Mouse (Mus musculus) spleen, postnatal 10 days (tissue): ENCODE measurements around the gene Ect2.

ENCODE experiments used
- DNase-seq, 2 experiments: peaks; one replicate each; pipeline ENCODE4 v3.0.0; 2021 to 2022; ENCODE audit warnings: low spot score in 2 of 2

Gene Ect2

GRCm38 (mm10) chr3:27158910-27159309 is 5.2 kb upstream of the Ect2 start:
- DNase-seq, result no peak

DNA sequence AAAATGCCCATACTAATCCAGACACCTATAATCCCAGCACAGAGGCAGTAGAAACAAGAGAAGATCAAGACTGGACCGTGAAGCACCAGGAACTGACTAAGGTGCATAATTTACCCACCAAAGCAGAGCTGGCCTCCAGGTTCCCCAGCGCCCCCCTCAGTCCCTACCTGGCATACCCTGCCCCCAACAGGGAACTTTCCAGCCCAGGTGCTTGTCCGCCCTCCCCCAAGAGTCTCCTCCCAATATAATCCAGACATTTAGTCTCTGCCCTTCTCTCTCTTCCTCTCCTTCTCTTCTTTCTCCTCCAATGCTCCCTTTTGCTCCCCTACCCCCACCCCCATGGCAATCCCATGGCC is 2.9 kb upstream of the Ect2 start:
- DNase-seq, result no peak

GRCm38 (mm10) chr3:27155856-27156593 is 2.3 kb upstream of the Ect2 start:
- DNase-seq, result no peak

GRCm38 (mm10) chr3:27155051-27155855 is 1.6 kb upstream of the Ect2 start:
- no peak for DNase-seq

DNA sequence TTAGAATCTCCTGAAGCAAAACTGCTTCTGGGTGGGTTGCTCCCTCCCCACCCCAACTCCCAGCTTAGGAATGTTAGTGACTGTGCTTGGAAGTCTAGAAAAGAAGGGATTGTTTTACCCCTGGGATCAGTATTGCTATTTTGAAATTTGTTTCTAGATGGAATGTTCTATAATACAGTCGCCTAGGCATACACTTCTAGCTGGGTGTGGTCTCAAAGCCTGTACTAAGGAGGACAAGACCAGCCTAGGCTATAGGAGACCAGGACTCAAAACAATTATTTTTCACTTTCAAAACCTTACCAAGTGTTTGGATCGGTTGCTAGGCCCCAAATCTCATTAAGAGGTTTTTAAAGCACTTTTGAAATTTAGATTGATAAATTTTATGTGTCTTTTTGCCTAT is 602 bp upstream of the Ect2 start:
- no peak for DNase-seq

DNA sequence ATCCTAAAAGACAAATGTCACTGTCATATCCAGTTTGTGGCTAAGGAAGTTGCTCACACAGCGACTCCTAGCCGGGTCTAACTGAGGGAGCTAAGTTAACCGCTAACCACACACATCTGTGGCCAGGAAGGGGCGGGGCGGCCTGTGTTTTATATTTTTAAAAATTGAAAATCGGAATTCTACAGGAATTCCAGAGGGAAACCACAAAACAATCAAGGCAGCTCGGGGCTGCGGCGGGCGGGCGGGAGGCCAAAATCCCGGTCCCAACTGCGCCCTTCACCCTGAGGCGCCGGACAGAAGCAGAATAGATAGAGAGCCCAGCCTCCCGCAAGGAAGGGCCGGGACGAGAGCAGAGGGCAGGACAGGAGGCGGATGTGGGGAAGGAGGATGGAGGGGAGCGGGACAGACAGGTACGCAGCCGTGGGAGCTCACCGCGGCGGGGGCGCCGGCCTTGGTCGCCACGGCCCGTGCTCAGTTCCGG is 447 bp downstream of the Ect2 start:
- DNase-seq, result peak in 1 of 2 experiments; percentile 52

GRCm38 (mm10) chr3:27145733-27146132 is 7.9 kb downstream of the Ect2 start:
- no peak for DNase-seq

DNA sequence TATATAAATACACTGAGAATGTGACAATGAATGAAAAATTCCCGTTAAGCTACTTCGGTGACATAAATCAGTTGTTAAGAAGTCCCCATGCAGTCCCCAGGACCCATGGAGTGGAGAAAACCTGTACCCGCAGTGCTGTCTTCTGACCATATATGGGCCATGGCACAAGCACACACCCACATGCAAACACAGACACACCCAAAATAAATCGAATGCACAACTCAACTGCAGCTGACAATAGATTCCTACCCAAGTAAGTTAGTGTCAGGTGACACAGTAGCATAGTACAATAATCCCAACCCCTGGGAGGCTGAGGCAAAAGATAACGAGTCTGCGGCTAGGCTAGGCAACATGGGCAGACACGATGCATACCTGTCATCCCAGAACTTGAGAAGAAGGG is 10.1 kb downstream of the Ect2 start:
- DNase-seq, result no peak

GRCm38 (mm10) chr3:27140101-27140500 is 13.6 kb downstream of the Ect2 start:
- no peak for DNase-seq

DNA sequence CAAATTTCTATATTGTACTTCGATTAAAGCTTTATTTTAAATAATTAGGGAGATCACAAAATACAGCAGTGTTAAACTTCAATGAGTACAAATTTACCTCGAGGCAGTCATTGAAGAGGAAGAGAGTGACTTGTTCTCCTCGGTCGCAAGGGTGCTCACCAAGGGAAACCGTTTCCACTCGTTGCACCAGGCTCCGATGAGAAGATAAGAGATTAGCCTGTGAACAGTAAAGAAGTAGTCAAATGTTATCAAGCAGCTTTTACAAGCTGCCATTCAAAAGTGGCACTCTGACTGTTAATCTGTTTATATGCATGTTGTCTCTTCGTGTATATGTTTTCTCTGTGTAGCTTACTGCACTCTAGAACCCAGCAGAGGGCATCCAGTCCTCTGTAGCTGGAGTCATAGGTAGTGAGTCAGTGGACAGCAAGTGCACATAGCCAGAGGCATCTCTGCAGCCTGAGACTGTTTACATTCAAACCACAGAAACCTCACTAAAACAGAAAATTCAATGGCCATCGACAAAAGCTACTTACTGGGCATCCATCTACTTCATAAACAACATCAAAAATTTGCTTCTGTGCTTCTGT is 31.7 kb downstream of the Ect2 start:
- no peak for DNase-seq

GRCm38 (mm10) chr3:27120932-27121331 is 32.7 kb downstream of the Ect2 start:
- DNase-seq, result no peak

DNA sequence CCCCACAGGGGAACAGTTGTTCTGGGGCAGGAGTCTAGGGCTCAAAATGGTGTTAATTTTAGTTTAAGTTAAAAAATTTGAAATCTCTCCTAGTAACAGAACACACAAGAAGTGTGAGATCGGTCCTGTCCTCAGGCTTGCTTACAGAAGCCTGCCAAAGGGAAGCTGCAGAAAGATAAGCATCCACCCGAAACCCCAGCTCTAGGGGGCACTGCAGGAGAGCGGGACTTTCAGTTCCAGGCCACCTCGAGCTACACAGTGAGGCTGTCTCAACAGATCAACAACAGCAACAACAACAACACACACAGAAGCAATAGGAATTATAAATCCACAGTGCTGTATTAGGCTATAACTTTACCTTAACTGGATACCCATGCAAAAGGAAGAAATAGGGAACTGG is 35.5 kb downstream of the Ect2 start:
- DNase-seq, result no peak

DNA sequence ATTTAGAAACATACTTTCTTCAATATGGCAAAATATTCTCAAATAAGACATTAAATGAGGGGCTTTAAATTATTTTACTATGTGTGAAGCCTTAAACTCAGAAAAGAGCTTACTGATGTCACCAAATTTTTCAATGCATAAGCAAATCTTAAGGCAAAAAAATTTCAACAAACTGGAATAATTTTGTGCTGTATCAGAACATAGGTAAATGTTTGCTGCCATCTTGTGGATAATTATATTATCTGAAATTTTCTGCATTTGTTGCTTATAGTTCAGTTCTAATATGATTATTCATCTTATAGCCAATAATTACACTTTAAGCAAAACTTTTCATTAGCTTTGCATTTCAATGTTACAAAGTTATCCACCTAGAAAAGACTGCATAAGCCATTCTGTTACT is 42.8 kb downstream of the Ect2 start:
- DNase-seq, result no peak

DNA sequence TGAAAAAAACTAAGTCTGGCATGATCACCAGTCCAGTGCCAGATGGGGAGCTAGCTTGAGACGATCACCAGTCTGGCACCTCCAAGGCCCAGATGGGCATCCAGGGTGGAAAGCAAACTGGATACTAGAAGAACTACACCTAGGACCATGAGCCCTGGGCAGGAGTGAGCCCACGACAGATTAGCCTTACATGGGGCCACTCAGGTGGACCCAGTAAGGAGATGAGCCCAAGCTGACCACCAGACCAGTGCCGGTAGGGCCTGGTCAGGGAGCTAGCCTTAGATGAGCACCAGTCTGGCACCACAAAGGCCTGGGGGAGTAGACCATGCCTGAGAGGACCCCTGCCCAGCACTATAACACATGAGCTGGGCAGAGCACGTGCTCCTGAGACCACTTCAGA is 44.6 kb downstream of the Ect2 start:
- no peak for DNase-seq

DNA sequence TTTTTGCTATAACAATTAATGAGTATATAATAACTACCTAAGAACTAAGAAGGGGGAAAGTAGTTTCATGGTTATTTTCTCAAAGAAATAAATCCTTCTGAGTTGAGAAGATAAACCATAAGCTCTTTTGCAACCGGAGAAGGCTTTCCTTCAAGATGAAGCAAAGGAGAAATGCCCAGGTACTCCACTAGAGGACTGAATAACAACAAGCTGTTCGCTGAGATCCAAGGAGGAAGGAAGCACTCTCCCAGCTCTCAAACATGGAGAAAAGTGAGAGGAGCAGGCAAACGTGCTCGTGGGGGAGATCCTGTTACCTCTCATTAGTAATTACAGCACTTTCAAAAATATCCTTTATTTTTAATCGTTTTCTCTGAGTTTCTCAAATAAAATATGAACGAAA is 46.5 kb downstream of the Ect2 start:
- DNase-seq, result no peak

DNA sequence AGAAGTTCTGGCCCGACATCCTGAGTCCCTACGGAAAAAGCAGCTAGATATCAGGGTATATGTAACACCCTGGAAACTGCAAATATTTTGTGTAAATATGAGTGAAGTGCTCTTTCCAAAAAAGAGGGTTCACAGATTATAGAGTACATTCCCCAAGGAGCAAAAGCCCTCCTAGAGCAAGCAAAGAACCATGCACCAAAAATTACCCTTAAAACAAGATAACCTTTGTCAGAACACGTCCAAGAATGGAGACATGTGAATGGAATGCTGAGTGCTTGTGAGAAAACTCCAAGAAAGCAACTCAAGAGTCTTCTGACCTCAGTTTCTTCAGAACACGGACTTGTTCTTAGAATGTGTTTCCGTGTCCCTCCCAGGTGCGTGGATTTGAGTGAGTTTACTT is 50.7 kb downstream of the Ect2 start:
- DNase-seq, result no peak

DNA sequence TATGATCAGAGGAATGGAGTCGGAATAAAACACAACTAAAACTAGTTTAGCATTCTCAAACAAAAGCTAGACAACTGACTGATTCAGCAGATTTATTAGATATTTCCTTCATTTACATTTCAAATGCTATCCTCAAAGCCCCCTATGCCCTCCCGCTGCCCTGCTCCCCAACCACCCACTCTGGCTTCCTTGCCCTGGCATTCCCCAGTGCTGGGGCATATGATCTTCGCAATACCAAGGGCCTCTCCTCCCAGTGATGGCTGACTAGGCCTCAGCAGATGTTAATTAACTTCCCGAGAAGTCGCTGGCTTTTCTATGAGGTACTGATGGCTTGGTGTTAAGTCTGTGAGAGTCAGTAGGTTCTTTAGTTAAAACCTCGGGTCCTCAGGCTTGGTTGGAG is 55.0 kb downstream of the Ect2 start:
- no peak for DNase-seq

DNA sequence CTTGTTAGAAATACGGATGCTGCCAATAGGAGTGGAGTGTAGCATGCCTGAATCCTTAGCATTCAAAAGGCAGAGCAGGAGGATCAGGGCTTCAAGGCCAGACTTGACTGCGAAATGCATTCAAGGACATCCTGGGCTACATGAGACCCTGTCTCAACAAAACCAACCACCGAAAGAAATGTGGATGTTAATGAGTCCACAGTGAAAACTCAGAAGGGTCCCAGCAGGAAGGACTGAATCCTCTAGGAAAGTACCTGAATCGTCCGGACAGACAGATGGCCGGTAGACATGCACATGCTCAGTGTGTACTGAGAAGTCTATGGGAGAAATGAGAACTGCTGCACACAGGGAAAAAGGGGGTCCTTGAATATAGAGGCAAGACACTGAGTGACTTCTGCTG is 67.5 kb downstream of the Ect2 start:
- DNase-seq, result no peak

GRCm38 (mm10) chr3:27081229-27082060 is 72.2 kb downstream of the Ect2 start:
- no peak for DNase-seq

- no peak for DNase-seq
Measured at GRCm38 (mm10) chr3:27080061-27080770, 73.5 kb downstream of the Ect2 start.

GRCm38 (mm10) chr3:27073884-27074283 is 79.8 kb downstream of the Ect2 start:
- DNase-seq, result no peak
